Comparison of ENCODE assay signal across 16 mouse cellular contexts in genomic region chr4:45788446-45789081, GRCm38 (mm10). TPM values are rescaled to one million over a fixed set of nuclear protein-coding genes. Genes with fewer than 3 reads are reported as not detected.
DNase-seq lines count a peak whose midpoint lies in the region; ATAC-seq lines count a peak whose summit lies in the region.
"Had no signal": no experiment of that assay in that cellular context is flagged by ENCODE, and none has a peak within 500 bp of the region (broad histone marks: within the 10 kb centered on the region; RNA-seq: fewer than 3 reads in every experiment).

No protein-coding gene starts in this region.

- H3K27ac ChIP-seq in heart, embryonic 10.5 days: peak overlapping the region; percentile 50
- no peak overlapping the region for H3K27ac ChIP-seq in kidney, embryonic 14.5 days (ENCODE audit: low read depth, low read length)
- H3K27ac ChIP-seq: embryonic facial prominence, embryonic 12.5 days; lung, embryonic 15.5 days; neural tube, embryonic 13.5 days had no signal

- H3K4me1 ChIP-seq in heart, embryonic 10.5 days: peaks cover 57% of the 10 kb centered on the region
- H3K4me1 ChIP-seq in kidney, embryonic 14.5 days (ENCODE audit: control insufficient read depth, insufficient read depth, low read length): 0 out of 2 replicates have a peak, but pooled peaks cover 7% of the 10 kb centered on the region
- H3K4me1 ChIP-seq: embryonic facial prominence, embryonic 12.5 days had no signal

- WGBS in heart, embryonic 10.5 days: 71% methylated on average over 13 of the region's 13 CpGs
- WGBS in kidney, embryonic 14.5 days: 59% methylated on average over 13 of the region's 13 CpGs

- no peak overlapping the region for H3K4me3 ChIP-seq in heart, embryonic 10.5 days
- no peak overlapping the region for H3K4me3 ChIP-seq in kidney, embryonic 14.5 days (ENCODE audit: low read length)
- H3K4me3 ChIP-seq: embryonic facial prominence, embryonic 12.5 days; lung, embryonic 15.5 days; neural tube, embryonic 13.5 days had no signal

- no peaks in the 10 kb centered on the region for H3K36me3 ChIP-seq in heart, embryonic 10.5 days
- H3K36me3 ChIP-seq in kidney, embryonic 14.5 days (ENCODE audit: control insufficient read depth, insufficient read depth, low read length): no peaks in the 10 kb centered on the region
- H3K36me3 ChIP-seq: embryonic facial prominence, embryonic 12.5 days; G1E; lung, embryonic 15.5 days; neural tube, embryonic 13.5 days had no signal

- H3K27me3 ChIP-seq in heart, embryonic 10.5 days (ENCODE audit: insufficient read depth, poor library complexity, severe bottlenecking): peaks cover 59% of the 10 kb centered on the region
- peaks cover 4% of the 10 kb centered on the region; the same call in 1 of the 2 replicates for H3K27me3 ChIP-seq in kidney, embryonic 14.5 days (ENCODE audit: control insufficient read depth, insufficient read depth, low read length)
- H3K27me3 ChIP-seq: neural tube, embryonic 13.5 days had no signal

- no peaks in the 10 kb centered on the region for H3K9me3 ChIP-seq in heart, embryonic 10.5 days
- no peaks in the 10 kb centered on the region for H3K9me3 ChIP-seq in kidney, embryonic 14.5 days (ENCODE audit: control insufficient read depth, low read length)
- H3K9me3 ChIP-seq: embryonic facial prominence, embryonic 12.5 days; G1E; lung, embryonic 15.5 days; neural tube, embryonic 13.5 days had no signal

- no peak for DNase-seq in heart, embryonic 10.5 days (ENCODE audit: low spot score)
- no peak for DNase-seq in heart, adult 9 months (ENCODE audit: low spot score in 2 of 2)
- no peak for DNase-seq in kidney, postnatal 10 days
- DNase-seq in MN1 (ENCODE audit: low spot score): peak; percentile 43
- DNase-seq in spleen, postnatal 4 days (ENCODE audit: low spot score in 2 of 2): no peak
- DNase-seq: adrenal gland, postnatal 14 days; gastrocnemius, postnatal 36 days; kidney, postnatal 14 days had no signal

- H3K9ac ChIP-seq in kidney, embryonic 14.5 days (ENCODE audit: low read depth, low read length): no peak overlapping the region
- H3K9ac ChIP-seq: embryonic facial prominence, embryonic 12.5 days; lung, embryonic 15.5 days; neural tube, embryonic 13.5 days had no signal

- H3K4me2 ChIP-seq in kidney, embryonic 14.5 days (replicated peaks; ENCODE audit: low read depth, low read length): no peak overlapping the region
- H3K4me2 ChIP-seq: embryonic facial prominence, embryonic 12.5 days; lung, embryonic 15.5 days; neural tube, embryonic 13.5 days had no signal

- ATAC-seq in kidney, embryonic 14.5 days (ENCODE audit: low FRiP score, low TSS enrichment): 0 out of 2 replicates have a peak, but pooled peaks have one; percentile 50
- ATAC-seq in megakaryocyte, adult 5-6 weeks (ENCODE audit: poor library complexity, severe bottlenecking): peak; percentile 38

RNA-seq across cellular contexts. Expression of gene Aldh1b1, which starts 10.3 kb away (rescaled TPM):
- polyA plus RNA-seq in heart, embryonic 10.5 days (2016; fragmentation: Nextera tagmentation; extraction: Ambion mirVana): 46.1 and 80.9 TPM in 2 replicates
- 2.0 and 2.2 TPM in 2 replicates for polyA plus RNA-seq in kidney, embryonic 14.5 days (2014; fragmentation: Nextera tagmentation; extraction: Ambion mirVana)
- 10.4 and 11.6 TPM in 2 replicates for total RNA-seq in megakaryocyte, adult 5-6 weeks (2015)
- total RNA-seq in megakaryocyte, adult 5-6 weeks (2017): 36.2 and 41.9 TPM in 2 replicates
- polyA plus RNA-seq: G1E had no signal

RNA-seq across cellular contexts. Expression of gene Igfbpl1, which starts 38.2 kb away (rescaled TPM):
- polyA plus RNA-seq in heart, embryonic 10.5 days (2016; fragmentation: Nextera tagmentation; extraction: Ambion mirVana): 7.4 and 15.7 TPM in 2 replicates
- 0.14 TPM in 2 replicates for polyA plus RNA-seq in kidney, embryonic 14.5 days (2014; fragmentation: Nextera tagmentation; extraction: Ambion mirVana)
- total RNA-seq in megakaryocyte, adult 5-6 weeks (2015): not detected in 2 replicates
- total RNA-seq in megakaryocyte, adult 5-6 weeks (2017): not detected in 2 replicates
- total RNA-seq: adrenal gland, postnatal 14 days; gastrocnemius, postnatal 36 days; megakaryocyte-erythroid progenitor cell, adult 5-6 weeks had no signal
- polyA plus RNA-seq: G1E had no signal

RNA-seq across cellular contexts. Expression of gene Stra6l, which starts 59.9 kb away (rescaled TPM):
- polyA plus RNA-seq in heart, embryonic 10.5 days (2016; fragmentation: Nextera tagmentation; extraction: Ambion mirVana): 0.21 and 0.55 TPM in 2 replicates
- polyA plus RNA-seq in kidney, embryonic 14.5 days (2014; fragmentation: Nextera tagmentation; extraction: Ambion mirVana): 0.29 and 0.61 TPM in 2 replicates
- 0.11 and 0.22 TPM in 2 replicates for total RNA-seq in megakaryocyte, adult 5-6 weeks (2015)
- total RNA-seq in megakaryocyte, adult 5-6 weeks (2017): 0.07 and 0.33 TPM in 2 replicates
- total RNA-seq: gastrocnemius, postnatal 36 days; layer of hippocampus, postnatal 14 days; megakaryocyte-erythroid progenitor cell, adult 5-6 weeks had no signal
- polyA plus RNA-seq: G1E; lung, embryonic 15.5 days had no signal

Comparison
In these comparisons a context has a peak if more than half of its experiments do, and no peak if none do; other contexts are left out.
1. RNA of gene Aldh1b1, which starts 10.3 kb away (polyA plus RNA-seq): 46.1 to 80.9 TPM in heart, embryonic 10.5 days; 2.0 to 2.2 TPM in kidney, embryonic 14.5 days; every median in the first group is over 10 times any median in the second.